Mouse (Mus musculus): ENCODE measurements around the gene Gm3373. TPM values are rescaled to one million over a fixed set of nuclear protein-coding genes. Genes with fewer than 3 reads are reported as not detected.
"Not testable (repeated sequence)": the region's sequence is repeated elsewhere in the genome, so short reads cannot be mapped to it uniquely, and the experiment has no call there.

The Gm3373 gene
- 0.11 and 0.20 TPM in 2 replicates for polyA plus RNA-seq (2016; fragmentation: Nextera tagmentation; extraction: Ambion mirVana)

DNA sequence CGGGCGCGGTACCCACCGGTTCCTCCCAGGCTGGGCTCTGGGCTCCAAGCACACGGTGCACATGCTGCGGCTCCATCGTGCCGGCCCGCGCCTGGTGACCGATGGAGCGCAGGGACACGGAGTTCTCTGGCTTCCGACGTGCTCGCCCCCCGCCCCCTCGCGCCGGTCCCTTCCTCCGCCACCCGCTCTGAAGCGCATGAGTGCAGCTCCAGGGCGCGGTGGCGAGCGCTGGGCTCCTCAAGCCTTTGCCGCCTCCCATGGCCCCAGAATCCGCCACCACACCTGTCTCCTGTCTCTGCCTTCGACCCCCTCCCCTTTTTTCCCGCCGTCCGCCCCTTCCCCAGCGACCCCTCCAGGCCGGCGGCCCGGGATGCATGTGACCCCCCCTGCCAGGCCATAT, at the start of gene Gm3373:
Gene Gm3373 (minus strand): TSS at position 101 of the 400 bp plus-strand sequence.
- not testable (repeated sequence) for H3K9me3 ChIP-seq; H3K4me3 ChIP-seq; H3K36me3 ChIP-seq; H3K27me3 ChIP-seq (ENCODE audit: insufficient read depth, poor library complexity, severe bottlenecking); H3K4me1 ChIP-seq; H3K27ac ChIP-seq; DNase-seq (ENCODE audit: low spot score)
- no CpG with 5 or more reads among the region's 37 CpGs for WGBS

GRCm38 (mm10) chr14:5687357-5687756, 54.0 kb downstream of the Gm3373 start, which contains the start of gene Gm9603:
TSS of gene Gm9603 (minus strand) at chr14:5687457.
- H3K36me3 ChIP-seq; DNase-seq (ENCODE audit: low spot score); H3K27ac ChIP-seq; H3K9me3 ChIP-seq; H3K4me1 ChIP-seq; H3K4me3 ChIP-seq; H3K27me3 ChIP-seq (ENCODE audit: insufficient read depth, poor library complexity, severe bottlenecking): not testable (repeated sequence)
- WGBS = no CpG with 5 or more reads among the region's 2 CpGs

Other genes with a start within 250 kb of the Gm3373 start
- 1.9 and 2.0 TPM in 2 replicates for gene Gm3488, start 239.9 kb downstream of the Gm3373 start, polyA plus RNA-seq (2016; fragmentation: Nextera tagmentation; extraction: Ambion mirVana)
- not detected in 2 replicates for gene Gm3532, start 203.1 kb downstream of the Gm3373 start, polyA plus RNA-seq (2016; fragmentation: Nextera tagmentation; extraction: Ambion mirVana)
- gene Gm8265, start 108.5 kb downstream of the Gm3373 start, polyA plus RNA-seq (2016; fragmentation: Nextera tagmentation; extraction: Ambion mirVana) = not detected in 2 replicates
- gene Gm9603, start 54.1 kb downstream of the Gm3373 start, polyA plus RNA-seq (2016; fragmentation: Nextera tagmentation; extraction: Ambion mirVana) = not detected in 2 replicates
- 0.90 and 1.3 TPM in 2 replicates for gene Gm3383, start 66.4 kb upstream of the Gm3373 start, polyA plus RNA-seq (2016; fragmentation: Nextera tagmentation; extraction: Ambion mirVana)
- not detected in 2 replicates for gene Gm3424, start 88.8 kb upstream of the Gm3373 start, polyA plus RNA-seq (2016; fragmentation: Nextera tagmentation; extraction: Ambion mirVana)
- 0.23 TPM in 1 of 2 replicates, not detected in the other for gene Gm8237, start 138.8 kb upstream of the Gm3373 start, polyA plus RNA-seq (2016; fragmentation: Nextera tagmentation; extraction: Ambion mirVana)
- gene Gm3248, start 220.2 kb upstream of the Gm3373 start, polyA plus RNA-seq (2016; fragmentation: Nextera tagmentation; extraction: Ambion mirVana) = 1.1 and 1.7 TPM in 2 replicates
- gene Gm3453, start 237.6 kb upstream of the Gm3373 start, polyA plus RNA-seq (2016; fragmentation: Nextera tagmentation; extraction: Ambion mirVana) = not detected in 2 replicates

All from heart, embryonic 10.5 days (tissue).